Mouse (Mus musculus) common myeloid progenitor, adult 5-6 weeks (primary cell): Measurements from ENCODE around the gene Psors1c2. TPM values are rescaled to one million over a fixed set of nuclear protein-coding genes. Genes with fewer than 3 reads are reported as not detected.

ENCODE experiments used
- ATAC-seq: replicated peaks from 2 replicates; pipeline ENCODE4 v1.8.0; 2016; ENCODE audit warnings: low read depth, mild to moderate bottlenecking, moderate TSS enrichment, inconsistent platforms; ENCODE audit not compliant: poor library complexity, severe bottlenecking
- total RNA-seq: library from RNA; stranded (forward); fragments of 200-1000, 187-1606 nt; gene quantifications from 2 replicates; pipeline ENCODE4 v1.2.3, GENCODE M21; 2017

Gene Psors1c2
- total RNA-seq, 1 experiment from 2014 or later: not detected

DNA sequence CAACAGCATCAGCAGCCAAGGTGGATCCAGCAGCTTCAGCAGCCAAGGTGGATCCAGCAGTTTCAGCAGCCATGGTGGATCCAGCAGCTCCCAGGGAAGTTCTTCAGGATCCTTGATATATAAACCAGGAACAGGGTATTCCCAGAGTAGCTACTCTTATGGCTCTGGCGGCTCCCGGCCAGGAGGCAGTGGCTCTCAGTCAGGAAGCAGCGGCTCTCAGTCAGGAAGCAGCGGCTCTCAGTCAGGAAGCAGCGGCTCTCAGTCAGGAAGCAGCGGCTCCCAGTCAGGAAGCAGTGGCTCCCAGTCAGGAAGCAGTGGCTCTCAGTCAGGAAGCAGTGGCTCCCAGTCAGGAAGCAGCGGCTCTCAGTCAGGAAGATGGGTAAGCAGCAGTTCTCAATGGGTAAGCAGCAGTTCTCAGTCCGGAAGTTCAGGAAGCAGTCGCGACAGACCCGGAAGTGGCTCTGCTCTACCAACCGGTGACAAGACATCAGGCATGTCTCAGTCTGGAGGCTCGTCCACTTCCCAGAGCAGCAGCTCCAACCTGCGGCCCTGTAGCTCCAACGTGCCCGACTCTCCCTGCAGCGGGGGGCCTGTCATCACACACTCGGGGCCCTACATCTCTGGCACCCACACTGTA lies 21.9 kb downstream of the Psors1c2 start:
- no peak for ATAC-seq

DNA sequence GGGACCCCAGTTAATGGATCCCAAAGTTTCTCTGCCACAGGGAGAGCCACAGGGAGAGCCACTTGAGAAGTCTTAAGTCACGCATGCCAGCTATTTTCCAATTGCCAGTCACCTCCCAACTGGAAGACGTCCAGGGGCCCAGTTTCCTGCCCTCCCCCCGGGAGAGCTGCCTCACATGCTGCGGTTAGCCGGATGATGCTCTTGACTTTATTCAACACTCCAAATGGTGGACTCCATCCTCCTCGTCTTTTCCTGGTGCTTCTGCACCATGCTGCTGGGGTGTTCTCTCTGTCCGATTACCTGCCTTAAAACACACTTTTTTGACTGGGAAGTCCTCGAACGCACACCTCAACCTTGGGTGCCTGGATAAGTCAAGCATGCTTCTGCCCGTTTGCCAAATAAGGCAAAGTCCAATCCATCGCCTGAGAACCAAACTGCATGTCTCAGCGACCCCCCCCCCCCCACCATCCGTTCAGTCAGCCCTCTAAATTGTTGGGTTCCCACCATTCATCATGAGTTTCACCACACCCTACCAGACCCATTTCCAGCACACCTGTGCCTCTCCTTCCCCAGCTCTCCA lies 23.3 kb downstream of the Psors1c2 start:
- no peak for ATAC-seq

DNA sequence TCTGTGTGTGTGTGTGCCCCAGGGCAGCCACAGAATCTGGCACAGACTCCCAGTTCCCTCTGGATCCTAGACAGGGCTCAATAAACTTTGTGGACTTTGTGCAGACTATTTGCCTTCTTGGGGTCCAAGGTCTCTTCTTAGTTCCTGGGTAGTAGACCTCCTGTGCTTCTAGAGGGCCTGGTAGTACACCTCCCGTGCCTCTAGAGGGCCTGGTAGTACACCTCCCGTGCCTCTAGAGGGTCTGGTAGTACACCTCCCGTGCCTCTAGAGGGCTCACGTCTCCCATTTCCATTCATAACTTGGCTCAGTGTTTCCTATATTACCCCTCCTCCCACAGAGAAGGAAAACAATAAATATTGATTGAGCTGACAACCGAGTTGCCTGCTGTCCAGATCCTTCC lies 23.8 kb downstream of the Psors1c2 start:
- peak; percentile 92 for ATAC-seq

DNA sequence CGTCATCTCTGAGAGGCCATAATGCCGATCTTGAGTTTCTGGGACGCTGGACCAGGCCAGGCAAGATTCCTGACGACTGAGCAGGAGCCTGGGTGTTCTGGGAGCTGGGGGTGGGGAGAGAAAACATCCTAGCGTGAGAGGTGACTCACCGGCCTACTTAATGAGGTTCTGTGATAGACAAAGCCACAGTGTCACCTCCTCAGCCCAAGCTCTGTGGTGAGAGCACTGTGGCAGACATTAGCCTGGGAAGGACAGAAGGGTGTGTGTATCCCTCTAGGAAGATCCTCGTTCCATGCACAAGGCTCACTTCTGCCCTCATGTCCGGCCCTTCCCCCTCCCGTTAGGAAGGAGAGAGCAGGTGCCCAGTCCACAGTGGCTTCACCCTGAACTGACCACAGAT lies 24.4 kb downstream of the Psors1c2 start:
- no peak for ATAC-seq

DNA sequence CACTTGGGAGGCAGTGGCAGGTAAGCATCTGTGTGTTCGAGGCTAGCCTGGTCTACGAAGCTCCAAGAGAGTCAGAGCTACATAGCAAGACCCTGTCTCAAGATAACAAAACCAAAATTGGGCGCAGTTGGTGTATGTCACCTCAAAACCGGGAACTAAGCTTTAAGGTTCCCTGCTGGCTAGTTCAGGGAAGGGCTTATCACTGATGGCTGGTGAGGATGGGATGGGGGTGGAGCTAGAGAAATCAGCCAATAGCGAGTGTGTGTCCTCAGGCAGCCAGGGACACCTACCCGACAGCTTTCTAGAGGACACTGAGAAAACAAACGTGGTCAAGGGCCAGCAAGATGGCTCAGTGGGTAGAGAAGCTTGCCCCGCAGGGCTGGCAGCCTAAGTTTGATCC lies 25.2 kb downstream of the Psors1c2 start:
- ATAC-seq: no peak

DNA sequence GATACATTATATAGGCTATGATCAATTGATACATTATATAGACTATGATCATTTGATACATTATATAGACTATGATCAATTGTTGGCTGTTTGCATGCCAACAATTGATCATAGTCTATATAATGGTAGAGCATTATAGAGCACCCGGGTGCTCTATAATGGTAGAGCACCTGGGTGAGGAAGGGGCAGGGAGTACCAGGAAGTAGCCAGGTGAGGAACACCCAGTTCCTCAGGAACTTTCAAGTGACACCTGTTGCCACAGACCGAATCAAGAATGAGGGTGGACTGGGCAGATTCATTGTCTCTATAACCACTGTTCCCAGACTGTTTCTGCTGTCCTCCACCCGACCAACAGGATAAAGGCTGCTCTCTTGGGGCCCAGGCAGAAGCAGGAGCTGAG lies 34.1 kb downstream of the Psors1c2 start, which contains the start of gene 2300002M23Rik:
Gene 2300002M23Rik, plus strand, starts transcription at position 301 of the 400 bp plus-strand sequence.
- no peak for ATAC-seq

DNA sequence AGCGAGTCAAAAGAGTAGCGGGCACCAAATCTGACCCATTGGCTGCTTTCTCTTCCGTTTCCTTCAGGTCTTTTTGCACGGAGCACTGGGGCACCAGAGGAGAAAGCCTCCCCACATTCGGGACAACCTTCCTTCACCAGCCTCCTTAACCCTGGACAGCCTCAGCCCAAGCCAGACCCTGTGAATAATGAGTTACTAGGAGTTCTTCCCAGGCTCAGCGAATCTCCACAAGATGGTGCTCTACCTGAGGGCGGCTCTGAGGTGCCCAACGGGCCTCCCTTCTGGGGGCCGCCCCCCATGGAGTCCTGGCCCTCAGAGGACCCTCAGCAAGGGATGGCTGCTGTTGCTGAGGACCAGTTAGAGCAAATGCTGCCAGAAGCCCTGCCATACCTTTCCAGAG lies 34.8 kb downstream of the Psors1c2 start:
- no peak for ATAC-seq

DNA sequence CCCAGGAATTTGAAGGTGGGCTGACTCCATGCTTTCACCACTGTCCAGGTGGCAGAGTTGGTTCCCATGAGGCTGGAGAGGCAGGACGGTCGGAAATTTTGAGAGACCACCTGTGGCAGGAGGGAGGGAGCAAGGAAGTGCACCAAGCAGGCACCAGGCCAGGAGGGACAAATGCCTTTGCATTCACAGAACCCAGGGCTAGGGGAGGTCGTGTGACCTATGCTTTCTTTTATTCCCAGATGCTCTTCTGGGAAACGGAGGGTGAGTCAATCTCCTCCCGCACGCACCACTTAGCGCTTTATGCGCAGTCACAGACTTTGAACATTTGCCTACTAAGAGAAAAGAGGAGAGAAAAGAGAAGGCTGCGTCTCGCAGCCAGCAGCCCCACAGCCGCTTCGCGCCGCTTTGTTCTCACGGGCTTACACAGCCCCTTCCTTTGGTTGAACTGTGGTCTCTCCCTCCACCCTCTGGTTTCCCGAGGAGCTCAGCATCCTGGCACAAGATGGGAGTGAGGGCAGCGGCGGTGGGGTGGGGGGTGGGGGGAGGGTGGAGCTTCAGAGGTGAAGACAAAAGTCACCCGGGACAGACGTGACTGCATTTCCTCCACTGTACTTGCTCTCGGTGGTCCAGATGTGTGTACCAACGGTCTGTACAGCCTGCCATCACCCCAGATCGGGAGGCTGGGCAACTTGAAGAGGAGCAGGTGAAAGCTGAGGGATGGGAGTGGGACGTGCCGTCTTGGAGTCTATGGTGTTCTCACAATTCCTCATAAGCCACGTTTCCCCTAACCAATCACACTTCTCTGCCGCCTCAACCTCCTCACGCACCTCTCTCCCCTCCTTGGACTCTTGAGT lies 36.3 kb downstream of the Psors1c2 start:
- ATAC-seq: peak; percentile 56; the same call in 1 of the 2 replicates

- ATAC-seq: no peak
Observed at GRCm38 (mm10) chr17:35570836-35571235, 37.8 kb downstream of the Psors1c2 start.

DNA sequence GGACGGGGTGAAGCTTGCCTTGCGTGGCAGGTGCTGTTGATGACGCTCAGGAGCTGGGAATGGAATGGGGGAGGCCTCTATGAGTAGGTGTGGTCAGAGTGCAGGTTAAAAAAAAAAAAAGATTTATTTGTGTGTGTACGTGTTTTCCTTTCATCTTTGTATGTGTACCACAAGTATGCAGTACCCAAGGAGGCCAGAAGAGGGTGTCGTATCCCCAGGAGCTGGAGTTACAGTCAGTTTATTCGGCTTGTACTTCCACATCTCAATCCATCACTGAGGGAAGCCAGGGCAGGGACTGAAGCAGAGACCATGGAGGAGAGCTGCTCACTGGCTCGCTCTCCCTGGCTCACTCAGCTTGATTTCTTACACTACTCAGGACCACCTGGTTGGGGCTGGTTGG lies 38.5 kb downstream of the Psors1c2 start:
- no peak for ATAC-seq

GRCm38 (mm10) chr17:35578211-35578610 lies 45.2 kb downstream of the Psors1c2 start:
- ATAC-seq: peak; percentile 91

DNA sequence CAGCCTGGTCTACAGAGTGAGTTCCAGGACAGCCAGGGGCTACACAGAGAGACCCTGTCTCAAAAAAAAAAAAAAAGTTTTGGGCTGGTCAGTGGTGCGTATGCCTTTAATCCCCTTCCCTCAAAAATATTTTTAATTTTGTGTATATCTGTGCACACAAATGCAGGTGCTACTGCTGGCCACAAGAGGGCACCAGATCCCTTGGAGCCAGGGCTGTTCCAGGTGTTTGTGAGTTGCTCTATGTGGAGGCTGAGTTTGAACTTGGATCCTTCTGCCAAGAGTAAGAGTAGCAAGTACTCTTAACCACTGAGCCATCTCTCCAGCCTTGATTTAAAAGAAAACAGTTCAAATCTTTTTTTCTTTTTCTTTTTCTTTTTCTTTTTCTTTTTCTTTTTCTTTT lies 49.9 kb downstream of the Psors1c2 start:
- no peak for ATAC-seq

Other genes starting within 250 kb of the Psors1c2 start
- 0.05 TPM in 1 of 2 replicates, not detected in the other for gene H2-Q1, start 212.8 kb upstream of the Psors1c2 start, total RNA-seq
- not detected in 2 replicates for gene H2-Q2, start 191.0 kb upstream of the Psors1c2 start, total RNA-seq
- 53.3 and 55.3 TPM in 2 replicates for gene H2-Q4, start 153.6 kb upstream of the Psors1c2 start, total RNA-seq
- 78.6 and 82.7 TPM in 2 replicates for gene H2-Q6, start 108.4 kb upstream of the Psors1c2 start, total RNA-seq
- gene H2-Q7, start 94.0 kb upstream of the Psors1c2 start, total RNA-seq: 68.1 and 79.8 TPM in 2 replicates
- gene H2-Q10, start 63.1 kb upstream of the Psors1c2 start, total RNA-seq: 0.37 TPM in 1 of 2 replicates, not detected in the other
- gene Pou5f1, start 27.2 kb upstream of the Psors1c2 start, total RNA-seq: not detected in 2 replicates
- gene Tcf19, start 16.4 kb upstream of the Psors1c2 start, total RNA-seq: 10.5 and 10.9 TPM in 2 replicates
- gene Cchcr1, start 16.1 kb upstream of the Psors1c2 start, total RNA-seq: 9.5 and 11.2 TPM in 2 replicates
- gene Cdsn, start 18.9 kb downstream of the Psors1c2 start, total RNA-seq: not detected in 2 replicates
- gene 2300002M23Rik, start 34.2 kb downstream of the Psors1c2 start, total RNA-seq: not detected in 2 replicates
- not detected in 2 replicates for gene Sfta2, start 68.3 kb downstream of the Psors1c2 start, total RNA-seq
- not detected in 2 replicates for gene Gm9573, start 93.4 kb downstream of the Psors1c2 start, total RNA-seq
- gene Mucl3, start 110.5 kb downstream of the Psors1c2 start, total RNA-seq: not detected in 2 replicates
- gene Vars2, start 134.4 kb downstream of the Psors1c2 start, total RNA-seq: 13.2 and 44.4 TPM in 2 replicates
- gene Gtf2h4, start 140.5 kb downstream of the Psors1c2 start, total RNA-seq: 16.5 and 23.3 TPM in 2 replicates
- gene Ddr1, start 171.4 kb downstream of the Psors1c2 start, total RNA-seq: not detected in 2 replicates